Mouse (Mus musculus) intestine, embryonic 16.5 days (tissue): Measurements from ENCODE around the gene Lpp. TPM values are rescaled to one million over a fixed set of nuclear protein-coding genes. Genes with fewer than 3 reads are reported as not detected.

ENCODE experiments used
- ATAC-seq: fragments of 200-750 bp; cut with Nextera tagmentation; 2 replicates; pipeline ENCODE4 v1.8.0; 2017; ENCODE audit warnings: moderate TSS enrichment, moderate library complexity
- H3K27ac ChIP-seq: fragments of 300-500 bp; sonication (generic); 2 replicates; pipeline ENCODE4 v1.5.1; 2014; ENCODE audit warnings: mild to moderate bottlenecking, low read length
- H3K27me3 ChIP-seq: fragments of 300-500 bp; sonication (generic); replicated peaks from 2 replicates; pipeline ENCODE4 v1.6.1; 2014; ENCODE audit warnings: low read length, control low read depth, mixed read lengths; ENCODE audit not compliant: control insufficient read depth, insufficient read depth
- H3K36me3 ChIP-seq: fragments of 300-500 bp; sonication (generic); 2 replicates; pipeline ENCODE4 v1.6.1; 2014; ENCODE audit warnings: low read length, control low read depth; ENCODE audit not compliant: control insufficient read depth, insufficient read depth
- H3K4me1 ChIP-seq: fragments of 300-500 bp; sonication (generic); 2 replicates; pipeline ENCODE4 v1.6.1; 2014; ENCODE audit warnings: low read length, control low read depth, mixed read lengths; ENCODE audit not compliant: control insufficient read depth, insufficient read depth
- H3K4me2 ChIP-seq: fragments of 300-500 bp; sonication (generic); 2 replicates; pipeline ENCODE4 v1.6.1; 2014; ENCODE audit warnings: low read depth, low read length, control low read depth
- H3K4me3 ChIP-seq: fragments of 300-500 bp; sonication (generic); 2 replicates; pipeline ENCODE4 v1.5.1; 2014; ENCODE audit warnings: mild to moderate bottlenecking, low read length
- H3K9ac ChIP-seq: fragments of 300-500 bp; sonication (generic); 2 replicates; pipeline ENCODE4 v1.6.1; 2014; ENCODE audit warnings: low read depth, low read length
- H3K9me3 ChIP-seq: fragments of 300-500 bp; sonication (generic); 2 replicates; pipeline ENCODE4 v1.6.1; 2016; ENCODE audit warnings: low read length, control low read depth; ENCODE audit not compliant: control insufficient read depth
- WGBS: fragments of 180-500 bp; shearing (Covaris S2); extraction: QIAGEN DNeasy Blood & Tissue Kit; methylation state at CpG from one replicate; pipeline ENCODE4 v1.1.7; 2014; 5-methylcytosine and 5-hydroxymethylcytosine counted together
- polyA plus RNA-seq: library from polyadenylated mRNA; unstranded; fragments of >200 nt; fragmentation: Nextera tagmentation; extraction: Ambion mirVana; gene quantifications from 2 replicates; pipeline ENCODE4 v1.2.1, GENCODE M21; 2015

The Lpp gene
- polyA plus RNA-seq, 1 experiment from 2014 or later, result 64.7 TPM

DNA sequence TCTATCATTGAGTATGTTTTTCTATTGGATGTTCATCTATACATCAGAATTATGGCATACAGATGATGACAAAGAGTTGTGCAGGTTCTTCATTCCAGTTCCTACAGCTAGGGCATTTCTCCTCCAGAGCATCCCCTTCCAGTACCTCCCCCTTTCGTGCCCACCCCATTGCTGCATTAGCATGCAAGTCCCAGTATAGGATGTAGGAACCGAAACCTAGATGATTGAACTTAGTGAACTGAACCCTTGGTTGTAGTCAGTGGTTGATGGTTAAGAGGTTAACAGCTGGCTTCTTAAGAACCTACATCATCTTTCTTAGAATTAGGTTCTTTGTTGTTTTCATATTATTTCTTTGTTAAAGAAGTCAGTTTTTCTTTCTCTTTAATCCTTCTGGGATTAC is 265.7 kb downstream of the Lpp start:
- Histone ChIP-seq H3K4me3 (no peak overlapping the region), H3K9ac (no peak overlapping the region), H3K27me3 (no peaks in the 10 kb centered on the region), H3K27ac (no peak overlapping the region), H3K4me2 (no peak overlapping the region), H3K9me3 (no peaks in the 10 kb centered on the region), H3K4me1 (no peaks in the 10 kb centered on the region), H3K36me3 (peaks cover 5% of the 10 kb centered on the region)
- ATAC-seq, result no peak
- 94% methylated on average over 2 of the region's 2 CpGs for WGBS

DNA sequence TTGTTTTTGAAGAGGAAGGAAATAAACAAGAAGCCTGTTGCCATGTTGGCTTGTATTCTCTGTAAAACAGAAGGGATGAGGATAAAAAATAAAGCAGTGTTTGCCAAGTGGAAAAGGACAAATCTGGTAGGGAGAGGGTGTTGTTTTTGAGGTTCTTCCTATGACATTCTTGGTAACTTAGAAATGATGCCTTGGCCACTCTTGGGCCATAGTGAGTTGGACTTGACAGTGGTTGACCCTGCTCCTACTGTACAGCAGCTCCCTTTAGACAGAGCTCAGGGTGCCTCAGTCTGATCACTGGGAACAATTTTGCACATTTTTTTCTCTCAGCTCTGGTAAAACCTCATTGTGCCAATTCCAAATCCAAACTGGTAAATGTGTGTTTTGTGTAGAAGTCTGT is 270.8 kb downstream of the Lpp start:
- H3K27ac ChIP-seq, result no peak overlapping the region
- no peaks in the 10 kb centered on the region for H3K4me1 ChIP-seq
- H3K4me2 ChIP-seq, result no peak overlapping the region
- H3K9ac ChIP-seq, result no peak overlapping the region
- H3K27me3 ChIP-seq, result no peaks in the 10 kb centered on the region
- H3K36me3 ChIP-seq, result peaks cover 5% of the 10 kb centered on the region
- no peaks in the 10 kb centered on the region for H3K9me3 ChIP-seq
- no peak for ATAC-seq
- no peak overlapping the region for H3K4me3 ChIP-seq

- peak; percentile 21; the same call in 1 of the 2 replicates for ATAC-seq
- Histone ChIP-seq H3K4me1 (no peaks in the 10 kb centered on the region; the same call in 1 of the 2 replicates), H3K9ac (no peak overlapping the region), H3K27ac (no peak overlapping the region), H3K27me3 (no peaks in the 10 kb centered on the region), H3K36me3 (no peaks in the 10 kb centered on the region), H3K9me3 (no peaks in the 10 kb centered on the region), H3K4me3 (no peak overlapping the region), H3K4me2 (no peak overlapping the region)
- 82% methylated on average over 5 of the region's 5 CpGs for WGBS
Observed at GRCm38 (mm10) chr16:24669718-24670460, 276.6 kb downstream of the Lpp start.

DNA sequence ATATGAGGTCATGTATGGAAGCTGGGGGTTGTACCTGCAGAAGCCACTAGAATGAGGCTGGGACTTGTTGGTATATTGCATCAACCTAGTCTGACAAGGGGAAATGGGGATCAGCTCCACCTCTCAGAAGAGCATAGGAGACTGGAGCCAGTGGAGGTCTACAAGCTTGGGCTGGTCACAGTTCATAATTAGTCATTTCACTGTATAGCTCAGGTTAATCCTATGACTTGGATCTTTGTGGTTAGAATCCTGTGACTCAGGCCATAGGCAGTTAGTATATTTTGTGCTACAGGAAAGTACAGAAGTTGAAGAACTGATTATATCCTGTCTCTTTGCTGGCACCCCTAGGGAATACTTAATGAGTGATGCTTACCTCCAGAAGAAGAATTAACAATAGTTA is 285.6 kb downstream of the Lpp start:
- H3K9me3 ChIP-seq, result no peaks in the 10 kb centered on the region
- no peaks in the 10 kb centered on the region for H3K27me3 ChIP-seq
- H3K36me3 ChIP-seq, result no peaks in the 10 kb centered on the region; the same call in 1 of the 2 replicates
- H3K4me2 ChIP-seq, result no peak overlapping the region
- no peak for ATAC-seq
- H3K4me3 ChIP-seq, result no peak overlapping the region
- H3K9ac ChIP-seq, result no peak overlapping the region
- H3K27ac ChIP-seq, result no peak overlapping the region
- no peaks in the 10 kb centered on the region for H3K4me1 ChIP-seq

GRCm38 (mm10) chr16:24695062-24695461 is 301.8 kb downstream of the Lpp start:
- H3K9ac ChIP-seq, result no peak overlapping the region
- H3K4me3 ChIP-seq, result no peak overlapping the region
- ATAC-seq, result no peak
- no peaks in the 10 kb centered on the region for H3K36me3 ChIP-seq
- no peak overlapping the region for H3K27ac ChIP-seq
- no peak overlapping the region for H3K4me2 ChIP-seq
- H3K27me3 ChIP-seq, result no peaks in the 10 kb centered on the region
- no peaks in the 10 kb centered on the region for H3K9me3 ChIP-seq
- H3K4me1 ChIP-seq, result no peaks in the 10 kb centered on the region
- 86% methylated on average over 4 of the region's 4 CpGs for WGBS

DNA sequence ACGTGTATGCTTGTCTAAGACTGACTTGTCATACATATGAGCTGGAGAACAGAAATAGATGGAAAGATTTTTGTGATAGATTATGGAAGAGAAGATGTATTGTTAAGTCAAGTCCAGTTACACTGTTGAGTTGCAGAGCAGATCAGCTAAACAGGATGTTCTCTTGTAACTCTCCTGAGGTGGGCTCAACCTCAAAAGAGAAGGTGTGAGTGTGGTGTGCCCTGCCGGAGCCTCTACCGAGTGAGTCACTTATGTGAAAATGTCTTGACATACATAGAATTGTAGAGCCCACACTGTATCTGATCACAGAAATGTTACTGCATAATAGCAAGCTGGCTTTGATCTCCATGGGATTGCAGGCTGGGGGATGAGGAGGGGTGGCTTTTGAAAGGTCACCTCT is 310.9 kb downstream of the Lpp start:
- 89% methylated on average over 3 of the region's 3 CpGs for WGBS
- H3K4me1 ChIP-seq, result no peaks in the 10 kb centered on the region

DNA sequence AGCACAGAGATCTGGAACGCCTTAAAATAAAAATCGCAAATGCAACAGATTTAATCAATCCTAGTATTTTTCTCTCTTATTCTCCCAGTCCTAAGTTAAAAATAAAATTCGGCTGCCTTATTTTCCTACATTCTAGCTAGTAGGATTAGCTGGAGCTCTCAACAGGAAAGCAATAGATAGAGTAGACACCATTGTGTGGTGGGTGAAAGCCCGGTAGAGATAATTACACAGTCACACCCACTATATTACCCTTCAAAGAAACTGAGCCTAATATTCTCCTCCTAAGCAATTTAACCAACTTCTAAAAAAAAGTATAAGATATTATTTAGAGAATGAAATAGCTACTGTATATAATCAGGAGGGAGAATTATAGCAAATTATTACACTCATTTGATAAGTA is 330.3 kb downstream of the Lpp start:
- Histone ChIP-seq H3K4me1 (no peaks in the 10 kb centered on the region), H3K4me2 (no peak overlapping the region), H3K27ac (no peak overlapping the region), H3K9me3 (no peaks in the 10 kb centered on the region), H3K36me3 (no peaks in the 10 kb centered on the region), H3K9ac (no peak overlapping the region), H3K27me3 (no peaks in the 10 kb centered on the region), H3K4me3 (no peak overlapping the region)
- no peak for ATAC-seq
- whole genome bisulfite sequencing, result 80% methylated on average over 4 of the region's 4 CpGs

More for the DNA sequence above, 310.9 kb downstream of the Lpp start:
- Histone ChIP-seq H3K9ac (no peak overlapping the region), H3K27ac (no peak overlapping the region), H3K4me3 (no peak overlapping the region), H3K36me3 (no peaks in the 10 kb centered on the region), H3K9me3 (no peaks in the 10 kb centered on the region), H3K27me3 (no peaks in the 10 kb centered on the region), H3K4me2 (no peak overlapping the region)
- no peak for ATAC-seq

GRCm38 (mm10) chr16:24732751-24733150 is 339.4 kb downstream of the Lpp start:
- WGBS, result 61% methylated on average over 1 of the region's 1 CpGs

DNA sequence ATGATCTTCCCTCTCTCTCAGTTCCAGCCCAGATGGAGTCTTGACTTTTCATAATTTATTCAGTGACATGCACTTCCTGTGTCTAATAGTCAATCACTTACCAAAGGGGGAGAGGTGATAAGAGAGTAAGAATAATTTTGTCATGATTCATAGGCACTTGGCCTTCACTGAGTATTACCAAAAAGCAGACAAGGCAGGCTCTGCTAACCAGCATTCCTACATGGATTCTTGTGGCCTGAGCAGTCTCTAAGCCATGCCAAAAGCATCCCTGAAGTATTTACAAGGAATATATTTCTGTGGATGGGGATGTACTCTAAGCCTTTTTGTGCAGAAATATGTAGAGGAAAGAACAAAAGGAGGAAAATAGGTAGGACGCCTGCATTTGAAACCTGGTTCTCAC is 340.0 kb downstream of the Lpp start:
- Histone ChIP-seq H3K27me3 (no peaks in the 10 kb centered on the region), H3K9ac (no peak overlapping the region), H3K36me3 (no peaks in the 10 kb centered on the region), H3K9me3 (no peaks in the 10 kb centered on the region), H3K4me2 (no peak overlapping the region), H3K27ac (no peak overlapping the region), H3K4me1 (no peaks in the 10 kb centered on the region), H3K4me3 (no peak overlapping the region)
- 86% methylated on average over 1 of the region's 1 CpGs for WGBS
- ATAC-seq, result no peak

More at GRCm38 (mm10) chr16:24732751-24733150, 339.4 kb downstream of the Lpp start:
- ATAC-seq, result no peak
- Histone ChIP-seq H3K27me3 (no peaks in the 10 kb centered on the region), H3K4me2 (no peak overlapping the region), H3K4me1 (no peaks in the 10 kb centered on the region), H3K27ac (no peak overlapping the region), H3K9ac (no peak overlapping the region), H3K9me3 (no peaks in the 10 kb centered on the region), H3K36me3 (no peaks in the 10 kb centered on the region), H3K4me3 (no peak overlapping the region)

- no peak overlapping the region for H3K27ac ChIP-seq
- H3K36me3 ChIP-seq, result no peaks in the 10 kb centered on the region
- no peak overlapping the region for H3K4me2 ChIP-seq
- WGBS, result 86% methylated on average over 2 of the region's 2 CpGs
- no peaks in the 10 kb centered on the region for H3K9me3 ChIP-seq
- H3K9ac ChIP-seq, result no peak overlapping the region
- H3K27me3 ChIP-seq, result no peaks in the 10 kb centered on the region
- H3K4me1 ChIP-seq, result no peaks in the 10 kb centered on the region
- no peak overlapping the region for H3K4me3 ChIP-seq
- ATAC-seq, result no peak
Observed at GRCm38 (mm10) chr16:24735754-24736153, 342.4 kb downstream of the Lpp start.
